Mouse (Mus musculus) kidney, adult 2 months (tissue): ENCODE measurements around the gene Tdrd7.

Experiments used
- CTCF ChIP-seq: fragments of 200-500 bp; conservative IDR thresholded peaks from 2 replicates; pipeline ENCODE4 v1.5.1; 2011; ENCODE audit warnings: low read depth, mild to moderate bottlenecking, control low read depth, low read length, moderate library complexity, mixed read lengths; ENCODE audit not compliant: insufficient read depth, insufficient read length
- POLR2A ChIP-seq: fragments of 200-500 bp; IDR thresholded peaks from one replicate; pipeline ENCODE4 v1.6.1; 2011; ENCODE audit warnings: low read depth, low read length, control low read depth

- TF ChIP-seq POLR2A: no peak
- TF ChIP-seq CTCF: no peak
Observed at GRCm38 (mm10) chr4:45964771-45965439, at the start of gene Tdrd7.
